In genomic region chr11:116869641-116870040, GRCm38 (mm10) we compare ENCODE assay signal across 34 mouse cellular contexts. TPM values are rescaled to one million over a fixed set of nuclear protein-coding genes. Genes with fewer than 3 reads are reported as not detected.
A peak's percentile ranks its signal among the peaks of the same experiment; 100 is the strongest.
DNase-seq lines count a peak whose midpoint lies in the region; ATAC-seq and TF ChIP-seq lines count a peak whose summit lies in the region.
"Had no signal": no experiment of that assay in that cellular context is flagged by ENCODE, and none has a peak within 500 bp of the region (broad histone marks: within the 10 kb centered on the region; RNA-seq: fewer than 3 reads in every experiment).

No protein-coding gene starts in this region.

- peaks cover 2% of the 10 kb centered on the region for H3K36me3 ChIP-seq in kidney, adult 2 months (ENCODE audit: control insufficient read depth, insufficient read depth, low read length)
- H3K36me3 ChIP-seq in CH12.LX (replicated peaks in 1 of 2; ENCODE audit: control insufficient read depth in 1 of 2, insufficient read depth in 1 of 2, low read length in 1 of 2): peaks cover 47 to 64% of the 10 kb centered on the region in 2 experiments
- H3K36me3 ChIP-seq in embryonic facial prominence, embryonic 14.5 days (ENCODE audit: control insufficient read depth, insufficient read depth, low read length): peaks cover 76% of the 10 kb centered on the region
- peaks cover 83% of the 10 kb centered on the region for H3K36me3 ChIP-seq in midbrain, embryonic 14.5 days (ENCODE audit: control insufficient read depth, insufficient read depth, low read length)

- TF ChIP-seq RAD21 in CH12.LX (IDR thresholded peaks at IDR 0.05; ENCODE audit: low read depth, low read length): no peak

- dilution Hi-C loops in CH12.LX (cut with MboI; ENCODE audit: extremely low pct_ligation_motif_present, extremely low pct_unique_long_range_greater_than_20kb, low sequenced_read_pairs): no loop called here

- H3K9ac ChIP-seq in CH12.LX (ENCODE audit: insufficient read depth, low read depth): no peak overlapping the region
- no peak overlapping the region for H3K9ac ChIP-seq in embryonic facial prominence, embryonic 14.5 days (ENCODE audit: low read depth, low read length)
- no peak overlapping the region for H3K9ac ChIP-seq in midbrain, embryonic 14.5 days (replicated peaks; ENCODE audit: low read length)
- H3K9ac ChIP-seq: hindbrain, embryonic 15.5 days; intestine, embryonic 15.5 days; liver, embryonic 14.5 days; midbrain, embryonic 13.5 days had no signal

- no peak for TF ChIP-seq CTCF in kidney, adult 2 months (conservative IDR thresholded peaks at IDR 0.05; ENCODE audit: insufficient read depth, insufficient read length, low read depth, low read length)
- no peak for TF ChIP-seq CTCF in CH12.LX (conservative IDR thresholded peaks at IDR 0.05 in 1 of 2, IDR thresholded peaks at IDR 0.05 in 1 of 2; ENCODE audit: low read depth in 2 of 2, low read length in 2 of 2)
- no peak for TF ChIP-seq CTCF in olfactory bulb, adult 2 months (IDR thresholded peaks at IDR 0.05; ENCODE audit: insufficient read depth, low read depth, low read length)

- DNase-seq in kidney, adult 2 months: no peak
- no peak for DNase-seq in kidney, adult 9 months
- DNase-seq in CH12.LX (ENCODE audit: extremely low read depth): peak; percentile 50
- no peak for DNase-seq in embryonic facial prominence, embryonic 14.5 days (ENCODE audit: low spot score)
- no peak for DNase-seq in midbrain, embryonic 14.5 days
- no peak for DNase-seq in urinary bladder, postnatal 14 days (ENCODE audit: low spot score)
- DNase-seq: adrenal gland, adult 2 months; adrenal gland, postnatal 36 days; B cell, adult 2 months; cerebellum, adult 8-10 months; cerebellum, postnatal 25 days; gastrocnemius, postnatal 14 days; heart, adult 11 months; heart, postnatal 14 days; kidney, adult 8-10 months; kidney, postnatal 10 days; liver; lung, adult 2 months; lung, postnatal 14 days; right cerebral cortex, postnatal 25 days; thymus, adult 2 months; thymus, postnatal 4 days had no signal

- 57% methylated on average over 4 of the region's 4 CpGs for WGBS in kidney, adult 2 months
- whole genome bisulfite sequencing in embryonic facial prominence, embryonic 14.5 days: 81% methylated on average over 4 of the region's 4 CpGs
- WGBS in olfactory bulb, adult 2 months: 62% methylated on average over 4 of the region's 4 CpGs
- 95% methylated on average over 4 of the region's 4 CpGs for WGBS in midbrain, embryonic 14.5 days

- H3K9me3 ChIP-seq in CH12.LX (replicated peaks; ENCODE audit: low read length): no peaks in the 10 kb centered on the region
- no peaks in the 10 kb centered on the region for H3K9me3 ChIP-seq in embryonic facial prominence, embryonic 14.5 days (ENCODE audit: control insufficient read depth, low read length)
- H3K9me3 ChIP-seq in midbrain, embryonic 14.5 days (ENCODE audit: control insufficient read depth, low read length): no peaks in the 10 kb centered on the region
- H3K9me3 ChIP-seq: heart, embryonic 10.5 days; hindbrain, embryonic 10.5 days; hindbrain, embryonic 15.5 days; intestine, embryonic 15.5 days; midbrain, embryonic 13.5 days had no signal

- ATAC-seq in embryonic facial prominence, embryonic 14.5 days (ENCODE audit: low read depth): 0 out of 2 replicates have a peak, but pooled peaks have one; percentile 12
- no peak for ATAC-seq in midbrain, embryonic 14.5 days (ENCODE audit: low FRiP score, low TSS enrichment)
- ATAC-seq: activated CD4-positive, CD25-positive, alpha-beta regulatory T cell, adult 4 months; forebrain, embryonic 16.5 days; intestine, embryonic 15.5 days; midbrain, embryonic 13.5 days had no signal

- H3K79me2 ChIP-seq in CH12.LX (replicated peaks; ENCODE audit: control insufficient read depth, extremely low read depth, insufficient read depth, poor library complexity, severe bottlenecking): no peaks in the 10 kb centered on the region

- TF ChIP-seq POLR2A in kidney, adult 2 months (IDR thresholded peaks at IDR 0.05; ENCODE audit: low read depth, low read length): no peak
- no peak for TF ChIP-seq POLR2A in CH12.LX (IDR thresholded peaks at IDR 0.05; ENCODE audit: low read depth, low read length)
- TF ChIP-seq POLR2A in olfactory bulb, adult 2 months (IDR thresholded peaks at IDR 0.05; ENCODE audit: insufficient read depth, low read depth, low read length): no peak

- H3K4me1 ChIP-seq in kidney, adult 2 months (ENCODE audit: control insufficient read depth, insufficient read depth, low read length): peaks cover 4% of the 10 kb centered on the region; the same call in 1 of the 2 replicates
- H3K4me1 ChIP-seq in CH12.LX (ENCODE audit: control insufficient read depth in 1 of 2, insufficient read depth in 2 of 2): peaks cover 16 to 66% of the 10 kb centered on the region in 2 experiments
- H3K4me1 ChIP-seq in embryonic facial prominence, embryonic 14.5 days (ENCODE audit: control insufficient read depth, insufficient read depth, low read length): no peaks in the 10 kb centered on the region
- peaks cover 2% of the 10 kb centered on the region; the same call in 1 of the 2 replicates for H3K4me1 ChIP-seq in olfactory bulb, adult 2 months (ENCODE audit: control insufficient read depth, insufficient read depth, low read length)
- H3K4me1 ChIP-seq in midbrain, embryonic 14.5 days (ENCODE audit: control insufficient read depth, insufficient read depth, low read length): no peaks in the 10 kb centered on the region
- H3K4me1 ChIP-seq: hindbrain, embryonic 10.5 days; hindbrain, embryonic 15.5 days; intestine, embryonic 15.5 days; midbrain, embryonic 13.5 days had no signal

- peak overlapping the region; percentile 60 for H3K27ac ChIP-seq in kidney, adult 2 months (ENCODE audit: insufficient read depth, low read depth, low read length)
- H3K27ac ChIP-seq in CH12.LX (ENCODE audit: insufficient read depth, low read depth): no peak overlapping the region; the same call in 1 of the 2 replicates
- H3K27ac ChIP-seq in embryonic facial prominence, embryonic 14.5 days (replicated peaks; ENCODE audit: low read depth, low read length): no peak overlapping the region
- peak overlapping the region; percentile 52 for H3K27ac ChIP-seq in olfactory bulb, adult 2 months (ENCODE audit: insufficient read depth, low read depth, low read length)
- H3K27ac ChIP-seq in midbrain, embryonic 14.5 days (replicated peaks; ENCODE audit: low read depth, low read length): no peak overlapping the region
- H3K27ac ChIP-seq: heart, embryonic 10.5 days; hindbrain, embryonic 10.5 days; hindbrain, embryonic 15.5 days; intestine, embryonic 15.5 days; liver, embryonic 14.5 days; midbrain, embryonic 13.5 days had no signal

- H3K4me3 ChIP-seq in kidney, adult 2 months (ENCODE audit: insufficient read depth, low read depth, low read length): no peak overlapping the region
- no peak overlapping the region for H3K4me3 ChIP-seq in CH12.LX (replicated peaks in 1 of 3; ENCODE audit: low read depth in 2 of 3, low read length in 2 of 3, poor library complexity in 1 of 3)
- no peak overlapping the region for H3K4me3 ChIP-seq in embryonic facial prominence, embryonic 14.5 days (ENCODE audit: low read depth, low read length)
- no peak overlapping the region for H3K4me3 ChIP-seq in olfactory bulb, adult 2 months (ENCODE audit: insufficient read depth, low read depth, low read length)
- H3K4me3 ChIP-seq in midbrain, embryonic 14.5 days (replicated peaks; ENCODE audit: low read depth, low read length): no peak overlapping the region
- H3K4me3 ChIP-seq: erythroblast, embryonic 14.5 days; heart, embryonic 10.5 days; hindbrain, embryonic 10.5 days; hindbrain, embryonic 15.5 days; intestine, embryonic 15.5 days; midbrain, embryonic 13.5 days had no signal

- no peaks in the 10 kb centered on the region for H3K27me3 ChIP-seq in kidney, adult 2 months (replicated peaks; ENCODE audit: control insufficient read depth, insufficient read depth, low read length)
- H3K27me3 ChIP-seq in CH12.LX (replicated peaks): no peaks in the 10 kb centered on the region
- H3K27me3 ChIP-seq in embryonic facial prominence, embryonic 14.5 days (replicated peaks; ENCODE audit: control insufficient read depth, insufficient read depth, low read length): no peaks in the 10 kb centered on the region
- no peaks in the 10 kb centered on the region for H3K27me3 ChIP-seq in midbrain, embryonic 14.5 days (ENCODE audit: control insufficient read depth, insufficient read depth, low read length)
- H3K27me3 ChIP-seq: hindbrain, embryonic 15.5 days; intestine, embryonic 15.5 days; midbrain, embryonic 13.5 days had no signal

- in situ Hi-C loops in CH12.LX (cut with MboI; ENCODE audit: low pct_ligation_motif_present, low pct_unique_long_range_greater_than_20kb, low sequenced_read_pairs): no loop called here

- no peak overlapping the region for H3K4me2 ChIP-seq in CH12.LX (ENCODE audit: insufficient read depth, low read depth, poor library complexity, severe bottlenecking)
- no peak overlapping the region for H3K4me2 ChIP-seq in embryonic facial prominence, embryonic 14.5 days (ENCODE audit: low read depth, low read length)
- H3K4me2 ChIP-seq in midbrain, embryonic 14.5 days (ENCODE audit: low read length): no peak overlapping the region
- H3K4me2 ChIP-seq: hindbrain, embryonic 15.5 days; intestine, embryonic 15.5 days; midbrain, embryonic 13.5 days had no signal

- peak; percentile 43 for TF ChIP-seq EP300 in CH12.LX (IDR thresholded peaks at IDR 0.05; ENCODE audit: low read length)

RNA-seq across cellular contexts. Expression of gene Srsf2, which starts 16.7 kb away (rescaled TPM):
- 214 and 336 TPM in 2 replicates for polyA plus RNA-seq in kidney, adult 2 months (2012; rRNA removed)
- total RNA-seq in CH12.LX (2012; rRNA removed) (298 and 478 TPM in 2 replicates), CH12.LX (2014; rRNA removed) (443 and 471 TPM in 2 replicates)
- polyA plus RNA-seq in CH12.LX (2012; ENCODE audit: insufficient read length, low read depth): 1,116 and 1,224 TPM in 2 replicates
- 663 and 697 TPM in 2 replicates for polyA plus RNA-seq in embryonic facial prominence, embryonic 14.5 days (2014; fragmentation: Nextera tagmentation; extraction: Ambion mirVana)
- not detected in 2 replicates for polyA plus RNA-seq in olfactory bulb, adult 2 months (2012; ENCODE audit: insufficient read depth, insufficient read length, low replicate concordance, missing spikeins)
- polyA plus RNA-seq in midbrain, embryonic 14.5 days (2014; fragmentation: Nextera tagmentation; extraction: Ambion mirVana): 650 and 686 TPM in 2 replicates

RNA-seq across cellular contexts. Expression of gene Mfsd11, which starts 17.4 kb away (rescaled TPM):
- 44.9 and 48.5 TPM in 2 replicates for polyA plus RNA-seq in kidney, adult 2 months (2012; rRNA removed)
- 13.2 and 16.0 TPM in 2 replicates for total RNA-seq in CH12.LX (2012; rRNA removed)
- 3.7 and 4.1 TPM in 2 replicates for total RNA-seq in CH12.LX (2014; rRNA removed)
- polyA plus RNA-seq in CH12.LX (2012; ENCODE audit: insufficient read length, low read depth): 15.4 and 17.7 TPM in 2 replicates
- polyA plus RNA-seq in embryonic facial prominence, embryonic 14.5 days (2014; fragmentation: Nextera tagmentation; extraction: Ambion mirVana): 42.8 and 43.9 TPM in 2 replicates
- polyA plus RNA-seq in olfactory bulb, adult 2 months (2012; ENCODE audit: insufficient read depth, insufficient read length, low replicate concordance, missing spikeins): not detected in 2 replicates
- polyA plus RNA-seq in midbrain, embryonic 14.5 days (2014; fragmentation: Nextera tagmentation; extraction: Ambion mirVana): 51.3 and 52.8 TPM in 2 replicates

RNA-seq across cellular contexts. Expression of gene Jmjd6, which starts 26.4 kb away (rescaled TPM):
- 19.6 and 20.9 TPM in 2 replicates for polyA plus RNA-seq in kidney, adult 2 months (2012; rRNA removed)
- 106 and 110 TPM in 2 replicates for total RNA-seq in CH12.LX (2012; rRNA removed)
- 104 and 116 TPM in 2 replicates for total RNA-seq in CH12.LX (2014; rRNA removed)
- polyA plus RNA-seq in CH12.LX (2012; ENCODE audit: insufficient read length, low read depth): 109 and 133 TPM in 2 replicates
- polyA plus RNA-seq in embryonic facial prominence, embryonic 14.5 days (2014; fragmentation: Nextera tagmentation; extraction: Ambion mirVana): 72.9 and 74.8 TPM in 2 replicates
- not detected in 2 replicates for polyA plus RNA-seq in olfactory bulb, adult 2 months (2012; ENCODE audit: insufficient read depth, insufficient read length, low replicate concordance, missing spikeins)
- polyA plus RNA-seq in midbrain, embryonic 14.5 days (2014; fragmentation: Nextera tagmentation; extraction: Ambion mirVana): 70.8 and 81.4 TPM in 2 replicates

RNA-seq across cellular contexts. Expression of gene Mettl23, which starts 26.6 kb away (rescaled TPM):
- 26.8 and 32.8 TPM in 2 replicates for polyA plus RNA-seq in kidney, adult 2 months (2012; rRNA removed)
- total RNA-seq in CH12.LX (2012; rRNA removed) (60.1 and 63.7 TPM in 2 replicates), CH12.LX (2014; rRNA removed) (64.9 and 82.2 TPM in 2 replicates)
- polyA plus RNA-seq in CH12.LX (2012; ENCODE audit: insufficient read length, low read depth): 30.6 and 44.5 TPM in 2 replicates
- polyA plus RNA-seq in embryonic facial prominence, embryonic 14.5 days (2014; fragmentation: Nextera tagmentation; extraction: Ambion mirVana): 75.8 and 77.4 TPM in 2 replicates
- polyA plus RNA-seq in olfactory bulb, adult 2 months (2012; ENCODE audit: insufficient read depth, insufficient read length, low replicate concordance, missing spikeins): not detected in 2 replicates
- polyA plus RNA-seq in midbrain, embryonic 14.5 days (2014; fragmentation: Nextera tagmentation; extraction: Ambion mirVana): 80.4 and 87.6 TPM in 2 replicates

RNA-seq across cellular contexts. Expression of gene Mxra7, which starts 41.8 kb away (rescaled TPM):
- 11.3 TPM in 2 replicates for polyA plus RNA-seq in kidney, adult 2 months (2012; rRNA removed)
- total RNA-seq in CH12.LX (2012; rRNA removed): not detected in 2 replicates
- not detected in 2 replicates for total RNA-seq in CH12.LX (2014; rRNA removed)
- not detected in 2 replicates for polyA plus RNA-seq in CH12.LX (2012; ENCODE audit: insufficient read length, low read depth)
- polyA plus RNA-seq in embryonic facial prominence, embryonic 14.5 days (2014; fragmentation: Nextera tagmentation; extraction: Ambion mirVana): 17.3 and 17.6 TPM in 2 replicates
- polyA plus RNA-seq in olfactory bulb, adult 2 months (2012; ENCODE audit: insufficient read depth, insufficient read length, low replicate concordance, missing spikeins): not detected in 2 replicates
- polyA plus RNA-seq in midbrain, embryonic 14.5 days (2014; fragmentation: Nextera tagmentation; extraction: Ambion mirVana): 20.7 and 20.9 TPM in 2 replicates
- total RNA-seq: megakaryocyte-erythroid progenitor cell, adult 5-6 weeks; monocyte, adult 5-6 weeks had no signal
- polyA plus RNA-seq: activated CD4-positive, CD25-positive, alpha-beta regulatory T cell, adult 4 months had no signal

Comparison
In these comparisons a context has a peak if more than half of its experiments do, and no peak if none do; other contexts are left out.
1. H3K27ac ChIP-seq: peak in kidney, adult 2 months (single experiment) and olfactory bulb, adult 2 months (single experiment); none in CH12.LX (single experiment), embryonic facial prominence, embryonic 14.5 days (single experiment) and midbrain, embryonic 14.5 days (single experiment).